Mouse (Mus musculus) ES-Bruce4 (cell line): ENCODE results near the gene Slc41a3. TPM values are rescaled to one million over a fixed set of nuclear protein-coding genes. Genes with fewer than 3 reads are reported as not detected.

Source experiments
- H3K27ac ChIP-seq: 2 replicates; pipeline ENCODE4 v1.5.1; 2012; ENCODE audit warnings: low read length, inconsistent platforms; ENCODE audit not compliant: insufficient read depth
- H3K27me3 ChIP-seq: 2 replicates; pipeline ENCODE4 v1.6.1; 2012; ENCODE audit warnings: mild to moderate bottlenecking, low read length, inconsistent platforms; ENCODE audit not compliant: control insufficient read depth, poor library complexity, insufficient read depth, severe bottlenecking
- H3K36me3 ChIP-seq: 2 replicates; pipeline ENCODE4 v1.6.1; 2012; ENCODE audit warnings: inconsistent platforms, mild to moderate bottlenecking, low read length, moderate library complexity; ENCODE audit not compliant: control insufficient read depth, poor library complexity, insufficient read depth, severe bottlenecking
- H3K4me1 ChIP-seq: one replicate; pipeline ENCODE4 v1.8.1; 2011; ENCODE audit warnings: low read length; ENCODE audit not compliant: control insufficient read depth, insufficient read depth
- H3K4me3 ChIP-seq: 2 replicates; pipeline ENCODE4 v1.5.1; 2011; ENCODE audit warnings: low read depth, mild to moderate bottlenecking, low read length
- H3K9ac ChIP-seq: 2 replicates; pipeline ENCODE4 v1.6.1; 2012; ENCODE audit warnings: low read depth, mild to moderate bottlenecking, inconsistent platforms; ENCODE audit not compliant: poor library complexity, severe bottlenecking
- H3K9me3 ChIP-seq: replicated peaks from 2 replicates; pipeline ENCODE4 v1.6.1; 2012; ENCODE audit warnings: mild to moderate bottlenecking, low read length, inconsistent platforms; ENCODE audit not compliant: control insufficient read depth, poor library complexity, insufficient read depth, severe bottlenecking
- CTCF ChIP-seq: IDR thresholded peaks from one replicate; pipeline ENCODE4 v1.8.1; 2011; ENCODE audit warnings: low read depth, low read length
- EP300 ChIP-seq: IDR thresholded peaks from 2 replicates; pipeline ENCODE4 v1.6.1; 2011; ENCODE audit warnings: low read depth, low read length; ENCODE audit not compliant: insufficient read depth
- POLR2A ChIP-seq: IDR thresholded peaks from one replicate; pipeline ENCODE4 v1.8.1; 2011; ENCODE audit warnings: low read length; ENCODE audit not compliant: insufficient read depth
- polyA plus RNA-seq: library from polyadenylated mRNA; stranded (reverse); fragments of >200 nt; gene quantifications from 2 replicates; pipeline ENCODE4 v1.2.4, GENCODE M21; 2011; ENCODE audit warnings: low read depth; ENCODE audit not compliant: missing spikeins, insufficient read depth, insufficient read length

The Slc41a3 gene
- polyA plus RNA-seq, 1 experiment: 1.8 TPM

- no peak overlapping the region for H3K27ac ChIP-seq
Measured at GRCm38 (mm10) chr6:90660398-90661028, 56.0 kb downstream of the Slc41a3 start.

GRCm38 (mm10) chr6:90661029-90661399 lies 56.5 kb downstream of the Slc41a3 start:
- Histone ChIP-seq H3K9ac (no peak overlapping the region), H3K27ac (no peak overlapping the region), H3K36me3 (no peaks in the 10 kb centered on the region)

More at GRCm38 (mm10) chr6:90660398-90661028, 56.0 kb downstream of the Slc41a3 start:
- no peaks in the 10 kb centered on the region for H3K4me1 ChIP-seq
- no peak overlapping the region for H3K9ac ChIP-seq
- no peaks in the 10 kb centered on the region for H3K9me3 ChIP-seq
- H3K27me3 ChIP-seq: no peaks in the 10 kb centered on the region
- H3K36me3 ChIP-seq: no peaks in the 10 kb centered on the region
- H3K4me3 ChIP-seq: peak overlapping the region; percentile 18
- TF ChIP-seq POLR2A: no peak

GRCm38 (mm10) chr6:90662148-90662547 lies 57.6 kb downstream of the Slc41a3 start:
- Histone ChIP-seq H3K27ac (no peak overlapping the region), H3K4me3 (peak overlapping the region; percentile 9; the same call in 1 of the 2 replicates), H3K27me3 (no peaks in the 10 kb centered on the region), H3K9me3 (no peaks in the 10 kb centered on the region), H3K4me1 (no peaks in the 10 kb centered on the region), H3K36me3 (no peaks in the 10 kb centered on the region; the same call in 1 of the 2 replicates), H3K9ac (no peak overlapping the region)
- no peak for TF ChIP-seq CTCF
- no peak for TF ChIP-seq POLR2A
- no peak for TF ChIP-seq EP300

More at GRCm38 (mm10) chr6:90661029-90661399, 56.5 kb downstream of the Slc41a3 start:
- Histone ChIP-seq H3K4me1 (no peaks in the 10 kb centered on the region), H3K9me3 (no peaks in the 10 kb centered on the region), H3K27me3 (no peaks in the 10 kb centered on the region), H3K4me3 (peak overlapping the region; percentile 18)
- TF ChIP-seq CTCF (no peak), POLR2A (no peak), EP300 (no peak)

GRCm38 (mm10) chr6:90663736-90664135 lies 59.2 kb downstream of the Slc41a3 start:
- H3K9ac ChIP-seq: no peak overlapping the region
- no peak for TF ChIP-seq CTCF
- no peak for TF ChIP-seq POLR2A
- no peak for TF ChIP-seq EP300
- no peaks in the 10 kb centered on the region for H3K9me3 ChIP-seq
- H3K4me3 ChIP-seq: no peak overlapping the region
- H3K27me3 ChIP-seq: no peaks in the 10 kb centered on the region
- no peaks in the 10 kb centered on the region for H3K4me1 ChIP-seq
- H3K27ac ChIP-seq: no peak overlapping the region
- no peaks in the 10 kb centered on the region; the same call in 1 of the 2 replicates for H3K36me3 ChIP-seq

- TF ChIP-seq CTCF (no peak), EP300 (no peak), POLR2A (no peak)
- H3K27ac ChIP-seq: no peak overlapping the region
- H3K9me3 ChIP-seq: no peaks in the 10 kb centered on the region
- H3K9ac ChIP-seq: no peak overlapping the region
- H3K36me3 ChIP-seq: peaks cover 2% of the 10 kb centered on the region; the same call in 1 of the 2 replicates
- H3K27me3 ChIP-seq: no peaks in the 10 kb centered on the region
- H3K4me3 ChIP-seq: no peak overlapping the region
- H3K4me1 ChIP-seq: no peaks in the 10 kb centered on the region
Measured at GRCm38 (mm10) chr6:90668693-90669092, 64.2 kb downstream of the Slc41a3 start.

GRCm38 (mm10) chr6:90678759-90679158 lies 74.2 kb downstream of the Slc41a3 start:
- no peak overlapping the region for H3K9ac ChIP-seq
- H3K4me1 ChIP-seq: no peaks in the 10 kb centered on the region
- H3K36me3 ChIP-seq: no peaks in the 10 kb centered on the region
- no peak overlapping the region for H3K27ac ChIP-seq
- H3K27me3 ChIP-seq: no peaks in the 10 kb centered on the region
- TF ChIP-seq POLR2A (no peak), EP300 (no peak), CTCF (no peak)
- no peak overlapping the region for H3K4me3 ChIP-seq
- no peaks in the 10 kb centered on the region for H3K9me3 ChIP-seq
